Mouse (Mus musculus) intestine, embryonic 14.5 days (tissue): ENCODE data around the gene Plxnc1. TPM values are rescaled to one million over a fixed set of nuclear protein-coding genes. Genes with fewer than 3 reads are reported as not detected.
A peak's percentile ranks its signal among the peaks of the same experiment; 100 is the strongest.

Experiments
- ATAC-seq: fragments of 200-750 bp; cut with Nextera tagmentation; replicated peaks from 2 replicates; pipeline ENCODE4 v1.8.0; 2017; ENCODE audit warnings: low read depth, moderate number of reproducible peaks, moderate TSS enrichment, moderate library complexity; ENCODE audit not compliant: low FRiP score, low TSS enrichment
- DNase-seq: peaks from one replicate; pipeline ENCODE4 v3.0.0-alpha.2; 2018; ENCODE audit warnings: low spot score
- H3K27ac ChIP-seq: fragments of 300-500 bp; sonication (generic); 2 replicates; pipeline ENCODE4 v1.5.1; 2014; ENCODE audit warnings: low read depth, mild to moderate bottlenecking, control low read depth
- H3K27me3 ChIP-seq: fragments of 300-500 bp; sonication (generic); replicated peaks from 2 replicates; pipeline ENCODE4 v1.6.1; 2014; ENCODE audit warnings: low read length, control low read depth; ENCODE audit not compliant: control insufficient read depth, insufficient read depth
- H3K36me3 ChIP-seq: fragments of 300-500 bp; sonication (generic); 2 replicates; pipeline ENCODE4 v1.6.1; 2014; ENCODE audit warnings: low read length, control low read depth; ENCODE audit not compliant: control insufficient read depth, insufficient read depth
- H3K4me1 ChIP-seq: fragments of 300-500 bp; sonication (generic); replicated peaks from 2 replicates; pipeline ENCODE4 v1.6.1; 2014; ENCODE audit warnings: low read length, control low read depth, mixed read lengths; ENCODE audit not compliant: control insufficient read depth, insufficient read depth
- H3K4me2 ChIP-seq: fragments of 300-500 bp; sonication (generic); 2 replicates; pipeline ENCODE4 v1.6.1; 2014; ENCODE audit warnings: low read length
- H3K4me3 ChIP-seq: fragments of 300-500 bp; sonication (generic); 2 replicates; pipeline ENCODE4 v1.5.1; 2014; ENCODE audit warnings: low read depth, low read length, control low read depth, mixed read lengths
- H3K9ac ChIP-seq: fragments of 300-500 bp; sonication (generic); 2 replicates; pipeline ENCODE4 v1.6.1; 2014; ENCODE audit warnings: mild to moderate bottlenecking, low read length
- H3K9me3 ChIP-seq: fragments of 300-500 bp; sonication (generic); 2 replicates; pipeline ENCODE4 v1.6.1; 2016; ENCODE audit warnings: low read length, control low read depth; ENCODE audit not compliant: control insufficient read depth
- WGBS: fragments of 180-500 bp; shearing (Covaris S2); extraction: QIAGEN DNeasy Blood & Tissue Kit; methylation state at CpG from one replicate; pipeline ENCODE4 v1.1.7; 2014; 5-methylcytosine and 5-hydroxymethylcytosine counted together
- polyA plus RNA-seq: library from polyadenylated mRNA; unstranded; fragments of >200 nt; fragmentation: Nextera tagmentation; extraction: Ambion mirVana; gene quantifications from 2 replicates; pipeline ENCODE4 v1.2.1, GENCODE M21; 2014

The Plxnc1 gene
- polyA plus RNA-seq, 1 experiment from 2014 or later = 1.2 TPM

DNA sequence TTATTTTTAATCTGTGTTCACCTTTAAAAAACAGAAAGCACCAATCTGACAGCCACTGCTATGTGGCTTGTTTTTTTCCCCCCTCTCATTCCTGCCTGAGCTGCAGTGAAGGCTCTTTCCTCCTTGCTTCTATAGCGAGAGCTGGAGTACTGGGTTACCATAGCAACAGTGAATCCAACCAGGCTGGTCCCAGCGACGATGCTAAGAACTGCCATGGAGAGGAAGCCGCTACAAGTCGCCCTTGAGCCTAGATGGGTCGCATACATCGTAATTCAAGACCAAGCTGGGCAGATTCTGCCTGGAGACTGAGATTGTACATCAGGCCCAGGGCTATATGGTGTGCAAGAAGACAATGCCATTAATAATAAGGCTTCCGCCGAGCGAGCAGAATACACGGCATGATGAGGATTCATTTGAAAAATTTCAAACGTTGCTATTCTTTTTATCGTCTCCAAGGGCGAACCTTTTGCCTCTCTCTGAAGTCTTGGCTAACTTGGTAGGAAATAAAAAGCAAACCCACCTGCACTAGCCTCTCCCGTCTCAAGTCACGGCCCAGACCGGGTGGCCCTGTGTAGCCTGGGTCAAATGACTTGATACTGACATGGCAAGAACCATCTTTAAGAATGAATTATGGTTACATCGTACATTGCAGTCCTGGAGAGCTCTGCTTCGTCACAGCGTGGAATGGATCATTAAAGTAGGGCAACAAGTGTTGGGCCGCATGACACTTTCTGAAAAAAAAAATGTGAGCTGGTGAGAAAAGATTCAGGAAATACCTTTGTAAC, 38.8 kb downstream of the Plxnc1 start:
- peak overlapping the region; percentile 22; the same call in 1 of the 2 replicates for H3K4me2 ChIP-seq
- no peak for ATAC-seq
- no peaks in the 10 kb centered on the region for H3K36me3 ChIP-seq
- H3K4me1 ChIP-seq = no peaks in the 10 kb centered on the region
- H3K27me3 ChIP-seq = no peaks in the 10 kb centered on the region; the same call in 1 of the 2 replicates
- DNase-seq = no peak
- H3K9me3 ChIP-seq = no peaks in the 10 kb centered on the region
- no peak overlapping the region for H3K4me3 ChIP-seq
- no peak overlapping the region for H3K27ac ChIP-seq
- 30% methylated on average over 21 of the region's 21 CpGs for WGBS
- no peak overlapping the region for H3K9ac ChIP-seq

DNA sequence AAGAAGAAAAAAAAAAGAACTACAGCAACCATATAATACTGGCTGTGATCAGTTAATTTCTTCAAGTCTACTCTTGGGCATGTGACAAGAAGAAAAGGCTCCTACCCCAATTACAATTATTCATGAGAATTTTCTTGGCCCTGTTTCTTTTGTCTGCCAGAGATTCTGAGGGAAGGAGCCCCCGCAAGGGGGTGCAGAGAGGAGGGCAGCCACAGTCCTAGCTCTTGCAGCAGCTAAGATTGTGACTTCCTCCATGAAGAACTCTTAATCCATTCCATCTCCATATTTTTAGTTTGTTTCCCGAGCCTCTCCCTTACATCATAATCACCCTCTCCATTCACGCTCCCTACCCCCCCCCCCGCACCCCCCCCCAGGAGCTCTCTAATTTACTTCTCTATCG, 39.4 kb downstream of the Plxnc1 start:
- no peak overlapping the region for H3K27ac ChIP-seq
- no peak overlapping the region for H3K4me2 ChIP-seq
- DNase-seq (no peak), ATAC-seq (no peak)
- no peaks in the 10 kb centered on the region for H3K36me3 ChIP-seq
- WGBS = 40% methylated on average over 5 of the region's 5 CpGs
- no peaks in the 10 kb centered on the region for H3K9me3 ChIP-seq
- H3K4me1 ChIP-seq = no peaks in the 10 kb centered on the region
- no peak overlapping the region for H3K4me3 ChIP-seq
- H3K9ac ChIP-seq = no peak overlapping the region
- H3K27me3 ChIP-seq = no peaks in the 10 kb centered on the region; the same call in 1 of the 2 replicates

DNA sequence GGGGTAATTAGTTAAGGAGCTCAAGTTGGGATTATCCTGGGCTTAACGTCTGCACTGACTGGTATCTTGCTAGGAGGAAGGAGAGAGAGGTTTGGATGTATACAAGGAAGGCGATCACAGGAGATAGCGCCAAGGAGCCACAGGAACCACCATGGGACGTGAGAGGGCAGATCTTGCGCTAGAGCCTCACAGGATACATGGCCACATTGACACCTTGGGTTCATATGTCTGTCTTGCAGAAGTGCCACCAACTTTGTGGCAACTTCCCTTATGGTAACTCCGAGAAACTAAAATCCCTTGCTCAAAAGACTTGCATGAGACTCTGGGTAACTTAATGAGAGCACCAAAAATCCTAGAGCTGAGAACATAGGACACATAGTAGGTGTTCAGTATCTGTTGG, 47.7 kb downstream of the Plxnc1 start:
- Histone ChIP-seq H3K9me3 (no peaks in the 10 kb centered on the region), H3K4me2 (no peak overlapping the region), H3K36me3 (no peaks in the 10 kb centered on the region), H3K9ac (no peak overlapping the region), H3K4me3 (no peak overlapping the region), H3K4me1 (no peaks in the 10 kb centered on the region), H3K27ac (no peak overlapping the region), H3K27me3 (no peaks in the 10 kb centered on the region)
- ATAC-seq (no peak), DNase-seq (no peak)
- WGBS = 89% methylated on average over 6 of the region's 6 CpGs

DNA sequence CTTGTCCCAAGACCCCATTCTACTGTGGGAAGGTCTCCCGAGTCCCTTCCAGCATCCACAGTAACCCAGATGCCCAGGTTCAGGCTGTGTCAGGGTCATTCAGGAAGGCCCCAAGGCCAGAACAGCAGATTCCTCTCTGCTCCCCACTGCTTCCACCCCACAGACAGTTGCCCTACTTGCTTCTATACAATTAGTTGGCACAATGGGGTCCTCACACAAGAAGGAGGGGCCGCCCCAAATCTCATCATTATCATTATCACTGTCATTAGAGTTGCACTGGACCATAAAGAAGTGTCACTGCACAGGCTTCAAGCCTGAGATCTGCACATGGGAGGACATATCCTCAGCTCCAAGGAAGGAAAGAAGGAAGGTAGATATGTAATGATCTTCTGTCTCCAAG, 48.3 kb downstream of the Plxnc1 start:
- no peak for ATAC-seq
- Histone ChIP-seq H3K36me3 (no peaks in the 10 kb centered on the region), H3K4me3 (no peak overlapping the region), H3K27me3 (no peaks in the 10 kb centered on the region), H3K4me1 (no peaks in the 10 kb centered on the region), H3K27ac (no peak overlapping the region), H3K9me3 (no peaks in the 10 kb centered on the region), H3K9ac (no peak overlapping the region), H3K4me2 (no peak overlapping the region)
- DNase-seq = no peak
- 86% methylated on average over 2 of the region's 2 CpGs for WGBS

DNA sequence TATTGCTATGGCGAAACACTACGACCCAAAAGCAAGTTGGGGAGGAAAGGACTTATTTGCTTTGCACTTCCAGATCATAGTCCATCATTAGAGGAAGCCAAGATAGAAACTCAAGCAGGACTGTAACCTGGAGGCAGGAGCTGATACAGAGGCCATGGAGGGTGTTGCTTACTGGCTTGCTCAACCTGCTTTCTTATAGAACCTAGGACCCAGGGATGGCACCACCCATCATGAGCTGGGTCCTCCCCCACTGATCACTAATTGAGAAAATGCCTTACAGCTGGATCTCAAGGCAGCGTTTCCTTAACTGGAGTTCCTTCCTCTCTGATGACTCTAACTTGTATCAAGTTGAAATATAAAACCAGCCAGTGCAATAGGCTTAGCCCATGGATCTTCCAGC, 48.8 kb downstream of the Plxnc1 start:
- Histone ChIP-seq H3K9ac (no peak overlapping the region), H3K4me3 (no peak overlapping the region), H3K9me3 (no peaks in the 10 kb centered on the region), H3K4me2 (no peak overlapping the region), H3K36me3 (no peaks in the 10 kb centered on the region), H3K4me1 (no peaks in the 10 kb centered on the region), H3K27me3 (no peaks in the 10 kb centered on the region), H3K27ac (no peak overlapping the region)
- ATAC-seq (no peak), DNase-seq (no peak)
- WGBS = 85% methylated on average over 3 of the region's 3 CpGs

DNA sequence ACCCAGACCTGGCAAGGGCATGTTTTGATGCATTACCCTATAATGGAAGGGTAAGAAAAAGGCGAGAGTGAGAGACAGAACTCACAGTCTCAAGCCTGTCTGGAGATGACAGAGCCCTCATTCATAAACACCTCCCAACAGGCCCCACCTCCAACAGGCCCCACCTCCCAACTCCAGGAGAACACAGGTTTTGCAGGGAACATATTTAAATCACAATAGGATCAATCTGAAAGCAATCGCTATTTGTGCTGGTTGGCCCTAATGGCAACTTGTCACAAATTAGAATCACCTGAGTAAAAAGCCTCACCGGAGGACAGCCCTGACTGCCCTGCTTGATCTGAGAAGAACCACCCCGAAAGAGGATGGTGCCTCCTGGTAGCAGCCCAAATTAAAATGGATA, 54.9 kb downstream of the Plxnc1 start:
- Histone ChIP-seq H3K4me3 (no peak overlapping the region), H3K4me2 (no peak overlapping the region), H3K9me3 (no peaks in the 10 kb centered on the region), H3K4me1 (no peaks in the 10 kb centered on the region), H3K9ac (no peak overlapping the region), H3K27ac (no peak overlapping the region), H3K27me3 (no peaks in the 10 kb centered on the region), H3K36me3 (no peaks in the 10 kb centered on the region)
- no peak for ATAC-seq
- DNase-seq = no peak
- 72% methylated on average over 4 of the region's 4 CpGs for WGBS

DNA sequence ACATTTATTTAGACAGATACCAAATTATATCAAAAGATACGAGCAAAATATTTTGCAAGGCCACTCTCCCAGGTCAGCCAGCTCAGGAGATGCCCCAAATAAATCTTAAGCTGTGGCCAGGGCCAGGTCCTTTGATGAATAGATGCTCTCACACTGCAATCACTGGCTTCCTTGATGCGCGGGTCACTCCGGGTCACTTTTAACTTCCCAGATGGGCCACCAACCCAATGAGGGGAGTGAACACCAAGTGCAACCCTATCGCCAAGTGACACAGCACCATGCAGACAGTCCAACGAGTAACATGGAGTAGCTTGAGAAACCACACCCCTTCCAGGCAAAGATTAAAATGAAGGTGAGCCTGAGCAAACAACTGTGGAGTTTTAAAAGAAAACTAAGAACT, 61.4 kb downstream of the Plxnc1 start:
- H3K27ac ChIP-seq = no peak overlapping the region
- H3K4me2 ChIP-seq = no peak overlapping the region
- DNase-seq (no peak), ATAC-seq (no peak)
- H3K9ac ChIP-seq = no peak overlapping the region
- no peak overlapping the region for H3K4me3 ChIP-seq
- H3K27me3 ChIP-seq = no peaks in the 10 kb centered on the region
- 76% methylated on average over 6 of the region's 6 CpGs for WGBS
- H3K4me1 ChIP-seq = no peaks in the 10 kb centered on the region
- no peaks in the 10 kb centered on the region for H3K9me3 ChIP-seq
- H3K36me3 ChIP-seq = no peaks in the 10 kb centered on the region

DNA sequence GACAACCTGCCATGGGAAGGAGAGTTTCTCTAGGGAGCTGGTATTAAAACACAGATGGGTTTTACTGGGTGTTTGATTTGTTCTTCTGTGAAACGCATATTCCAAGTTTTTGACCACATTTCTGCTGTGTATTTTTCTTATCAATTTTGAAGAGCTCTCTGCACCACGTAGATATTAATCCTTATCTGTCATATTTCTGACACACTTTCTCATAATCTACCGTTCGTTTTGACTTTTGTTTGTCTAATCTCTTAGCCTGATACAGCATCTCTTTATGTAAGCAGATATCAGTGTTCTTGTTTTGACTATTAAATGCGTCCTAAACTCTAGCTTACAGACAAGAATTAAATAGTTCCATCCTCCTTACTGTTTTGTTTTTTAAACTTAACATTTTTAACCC, 73.1 kb downstream of the Plxnc1 start:
- WGBS = 85% methylated on average over 5 of the region's 5 CpGs
- H3K4me1 ChIP-seq = no peaks in the 10 kb centered on the region
- no peak overlapping the region for H3K27ac ChIP-seq
- DNase-seq (no peak), ATAC-seq (no peak)
- H3K9me3 ChIP-seq = no peaks in the 10 kb centered on the region
- no peaks in the 10 kb centered on the region for H3K36me3 ChIP-seq
- H3K27me3 ChIP-seq = no peaks in the 10 kb centered on the region
- no peak overlapping the region for H3K4me2 ChIP-seq
- no peak overlapping the region for H3K4me3 ChIP-seq
- no peak overlapping the region for H3K9ac ChIP-seq

DNA sequence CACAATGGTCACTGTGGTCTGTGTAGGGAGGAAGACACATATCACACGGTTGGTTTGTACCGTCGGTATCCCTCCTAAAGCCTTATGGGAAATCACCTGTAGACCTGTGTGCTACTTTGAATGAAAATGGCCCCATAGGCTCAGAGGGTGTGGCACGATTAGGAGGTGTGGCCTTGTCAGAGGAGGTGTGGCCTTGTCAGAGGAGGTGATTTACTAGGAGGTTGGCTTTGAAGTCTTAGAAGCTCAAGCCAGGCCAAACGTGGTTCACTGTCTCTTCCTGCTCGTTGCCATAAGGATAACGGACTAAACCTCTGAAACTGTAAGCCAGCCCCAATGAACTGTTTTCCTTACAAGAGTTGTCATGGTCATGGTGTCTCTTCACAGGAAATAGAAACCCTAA, 73.5 kb downstream of the Plxnc1 start:
- H3K4me3 ChIP-seq = no peak overlapping the region
- DNase-seq (no peak), ATAC-seq (no peak)
- H3K9me3 ChIP-seq = no peaks in the 10 kb centered on the region
- WGBS = 88% methylated on average over 7 of the region's 7 CpGs
- H3K9ac ChIP-seq = no peak overlapping the region
- H3K27ac ChIP-seq = no peak overlapping the region
- H3K36me3 ChIP-seq = no peaks in the 10 kb centered on the region
- no peaks in the 10 kb centered on the region for H3K27me3 ChIP-seq
- H3K4me1 ChIP-seq = no peaks in the 10 kb centered on the region
- no peak overlapping the region for H3K4me2 ChIP-seq
